Mouse (Mus musculus) ovary, postnatal 14 days (tissue): Measurements from ENCODE around the gene Taok3.

Experiments
- DNase-seq: peaks from one replicate; pipeline ENCODE4 v3.0.0; 2022; ENCODE audit warnings: low spot score

Taok3 gene

GRCm38 (mm10) chr5:117143721-117144135 lies 23.8 kb downstream of the Taok3 start:
- no peak for DNase-seq

- DNase-seq: no peak
Observed at GRCm38 (mm10) chr5:117146165-117146564, 26.2 kb downstream of the Taok3 start.

GRCm38 (mm10) chr5:117147187-117148095 lies 27.5 kb downstream of the Taok3 start:
- DNase-seq: no peak

GRCm38 (mm10) chr5:117149054-117149942 lies 29.4 kb downstream of the Taok3 start:
- DNase-seq: no peak

- no peak for DNase-seq
Observed at GRCm38 (mm10) chr5:117150068-117150467, 30.1 kb downstream of the Taok3 start.

GRCm38 (mm10) chr5:117152944-117153343 lies 33.0 kb downstream of the Taok3 start:
- DNase-seq: no peak

GRCm38 (mm10) chr5:117153527-117154091 lies 33.7 kb downstream of the Taok3 start:
- no peak for DNase-seq

- no peak for DNase-seq
Observed at GRCm38 (mm10) chr5:117158335-117159018, 38.5 kb downstream of the Taok3 start.

GRCm38 (mm10) chr5:117159326-117159725 lies 39.4 kb downstream of the Taok3 start:
- DNase-seq: no peak

GRCm38 (mm10) chr5:117159805-117160291 lies 39.9 kb downstream of the Taok3 start:
- DNase-seq: no peak

- DNase-seq: no peak
Observed at GRCm38 (mm10) chr5:117160499-117160898, 40.6 kb downstream of the Taok3 start.

- DNase-seq: no peak
Observed at GRCm38 (mm10) chr5:117163790-117164189, 43.9 kb downstream of the Taok3 start.

GRCm38 (mm10) chr5:117164516-117164915 lies 44.6 kb downstream of the Taok3 start:
- DNase-seq: no peak

GRCm38 (mm10) chr5:117164923-117165322 lies 45.0 kb downstream of the Taok3 start:
- no peak for DNase-seq

GRCm38 (mm10) chr5:117165946-117166345 lies 46.0 kb downstream of the Taok3 start:
- no peak for DNase-seq

GRCm38 (mm10) chr5:117166811-117167365 lies 47.0 kb downstream of the Taok3 start:
- no peak for DNase-seq

GRCm38 (mm10) chr5:117168351-117169100 lies 48.6 kb downstream of the Taok3 start:
- no peak for DNase-seq

GRCm38 (mm10) chr5:117174057-117174456 lies 54.1 kb downstream of the Taok3 start:
- DNase-seq: no peak

- no peak for DNase-seq
Observed at GRCm38 (mm10) chr5:117175896-117176295, 56.0 kb downstream of the Taok3 start.

GRCm38 (mm10) chr5:117178079-117178478 lies 58.1 kb downstream of the Taok3 start:
- no peak for DNase-seq

- no peak for DNase-seq
Observed at GRCm38 (mm10) chr5:117178486-117178885, 58.6 kb downstream of the Taok3 start.
